Mouse (Mus musculus) brown adipose tissue, adult 24 weeks (tissue): ENCODE data around the gene Abce1. TPM values are rescaled to one million over a fixed set of nuclear protein-coding genes. Genes with fewer than 3 reads are reported as not detected.
"Not testable (repeated sequence)": the region's sequence is repeated elsewhere in the genome, so short reads cannot be mapped to it uniquely, and the experiment has no call there.

Source experiments
- H3K27ac ChIP-seq: fragments of 200-500 bp; replicated peaks from 2 replicates; pipeline ENCODE4 v1.5.1; 2012; ENCODE audit warnings: low read depth, mild to moderate bottlenecking, low read length
- H3K4me1 ChIP-seq: fragments of 200-500 bp; 2 replicates; pipeline ENCODE4 v1.6.1; 2012; ENCODE audit warnings: low read length, mixed read lengths; ENCODE audit not compliant: control insufficient read depth, insufficient read depth, insufficient read length
- H3K4me3 ChIP-seq: fragments of 200-500 bp; 2 replicates; pipeline ENCODE4 v1.5.1; 2012; ENCODE audit warnings: low read depth, mild to moderate bottlenecking, low read length, moderate library complexity; ENCODE audit not compliant: insufficient read depth
- polyA plus RNA-seq: library from polyadenylated mRNA; stranded (reverse); fragments of >200 nt; gene quantifications from 2 replicates; pipeline ENCODE4 v1.2.4, GENCODE M21; 2012; ENCODE audit not compliant: missing spikeins, insufficient read depth, insufficient read length

Abce1 gene
- polyA plus RNA-seq, result 49.3 and 50.6 TPM in 2 replicates

DNA sequence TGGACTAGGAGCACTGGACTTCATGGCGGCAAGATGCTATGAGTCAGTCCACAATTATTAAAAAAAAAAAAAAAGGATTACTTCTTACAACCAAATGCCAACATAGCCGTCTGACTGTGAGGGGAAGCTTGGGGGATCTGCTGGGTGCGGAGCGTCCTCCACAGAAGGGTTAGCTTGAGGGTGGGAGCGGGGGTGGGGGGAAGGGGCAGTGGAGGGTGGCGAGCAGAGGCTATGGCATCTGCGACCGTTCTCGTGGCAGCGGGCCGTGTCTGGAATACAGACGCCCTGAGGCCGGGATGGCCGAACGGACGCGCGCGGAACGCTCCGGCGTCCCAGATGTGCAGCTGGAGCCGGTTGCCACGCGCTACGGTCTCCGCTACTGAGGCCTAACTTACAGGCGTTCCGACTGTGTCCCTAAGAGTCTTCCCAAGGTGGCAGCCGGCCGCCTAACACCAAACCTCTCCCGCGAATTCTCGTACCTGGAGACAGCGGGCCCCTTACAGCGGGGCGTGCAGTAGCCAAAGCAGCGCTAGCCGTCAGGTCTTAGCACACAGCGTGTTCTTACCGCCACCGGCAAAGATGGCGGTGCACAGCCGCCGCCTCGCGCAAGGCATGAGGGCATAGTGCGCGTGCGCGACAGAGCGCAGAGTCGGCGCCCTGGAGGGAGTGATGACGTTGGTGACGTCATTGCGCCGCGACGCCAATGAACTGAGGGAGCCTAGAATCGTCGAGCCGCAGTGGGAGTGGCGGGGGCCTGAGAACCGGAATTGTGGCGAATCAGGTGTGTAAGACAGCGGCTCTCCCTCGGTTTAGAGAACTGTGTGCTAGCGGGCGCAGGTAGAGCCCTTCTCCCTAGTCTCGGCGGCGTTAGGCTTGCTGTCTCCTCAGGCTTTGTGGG is at the start of gene Abce1, which contains the start of gene Anapc10:
Gene Abce1 (minus strand): TSS at position 677 of the 898 bp plus-strand sequence.
Gene Anapc10 (plus strand): TSS at position 757 of the 898 bp plus-strand sequence.
- Histone ChIP-seq H3K4me3 (peak within 1 kb of the TSS; percentile 88), H3K4me1 (no peaks in the 10 kb centered on the region), H3K27ac (peak within 1 kb of the TSS; percentile 82)

DNA sequence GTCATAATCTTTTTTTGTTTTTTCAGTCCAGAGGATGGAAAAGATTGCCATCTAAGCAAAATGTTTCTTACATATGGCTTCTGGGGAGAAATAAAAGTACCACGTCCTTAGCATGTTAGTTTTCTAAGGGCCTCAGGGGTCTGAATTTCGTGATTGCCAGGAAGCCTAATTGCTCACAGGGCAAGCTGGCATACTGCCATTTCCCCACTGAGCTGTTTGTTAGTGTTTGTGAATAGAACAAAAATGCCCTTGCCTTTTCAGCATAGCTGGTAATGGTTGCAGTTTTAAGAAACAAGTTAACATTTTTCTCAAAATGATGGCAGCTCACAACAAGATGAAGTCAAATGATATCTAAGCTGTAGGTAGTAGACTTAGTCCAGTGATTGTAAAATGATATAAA is 38.8 kb upstream of the Abce1 start:
- Histone ChIP-seq H3K4me3 (no peak overlapping the region), H3K27ac (no peak overlapping the region), H3K4me1 (no peaks in the 10 kb centered on the region)

GRCm38 (mm10) chr8:79748591-79748990 is 37.1 kb upstream of the Abce1 start:
- no peak overlapping the region for H3K27ac ChIP-seq
- H3K4me1 ChIP-seq, result no peaks in the 10 kb centered on the region
- no peak overlapping the region for H3K4me3 ChIP-seq

DNA sequence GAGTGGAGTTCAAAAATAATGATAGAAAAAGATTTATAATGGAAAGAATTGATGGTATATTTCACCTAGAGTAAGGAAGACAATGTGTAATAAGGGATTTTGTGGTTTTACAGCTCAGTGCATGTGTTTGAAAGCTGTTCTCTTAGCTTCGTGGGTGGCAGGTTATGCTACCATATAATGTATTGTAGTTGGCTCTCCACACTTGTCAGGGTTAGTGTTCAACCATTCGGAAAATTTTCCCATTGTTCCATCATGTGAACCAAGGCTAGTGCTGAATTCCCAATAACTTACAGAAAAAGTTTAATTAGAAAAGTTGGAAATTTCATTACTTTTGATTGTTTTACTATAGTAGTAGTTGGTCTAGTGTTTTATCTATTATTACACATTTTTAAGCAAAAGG is 36.6 kb upstream of the Abce1 start:
- Histone ChIP-seq H3K27ac (no peak overlapping the region), H3K4me1 (no peaks in the 10 kb centered on the region), H3K4me3 (no peak overlapping the region)

- H3K4me3 ChIP-seq, result no peak overlapping the region
- no peaks in the 10 kb centered on the region for H3K4me1 ChIP-seq
- H3K27ac ChIP-seq, result no peak overlapping the region
Observed at GRCm38 (mm10) chr8:79734304-79734703, 22.8 kb upstream of the Abce1 start.

GRCm38 (mm10) chr8:79727900-79728299 is 16.4 kb upstream of the Abce1 start:
- Histone ChIP-seq H3K4me1 (no peaks in the 10 kb centered on the region), H3K27ac (no peak overlapping the region), H3K4me3 (no peak overlapping the region)

DNA sequence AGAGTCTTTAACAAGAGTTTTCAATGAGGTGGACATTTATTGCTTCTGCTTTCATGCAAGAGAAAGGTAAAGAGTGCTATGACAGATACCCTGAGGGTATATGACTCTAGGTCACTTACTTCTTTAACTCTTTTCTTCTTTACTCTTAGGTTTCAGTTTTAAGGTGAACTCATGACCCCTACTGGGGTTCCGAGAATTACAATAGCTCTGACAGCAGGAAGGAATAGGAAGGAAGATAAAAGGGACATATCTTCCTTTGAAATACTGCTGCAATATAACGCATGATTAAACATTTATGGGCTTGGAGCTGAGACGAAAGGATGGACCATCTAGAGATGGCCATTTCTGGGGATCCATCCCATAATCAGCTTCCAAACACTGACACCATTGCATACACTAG is 13.0 kb upstream of the Abce1 start:
- H3K4me3 ChIP-seq, result no peak overlapping the region
- H3K27ac ChIP-seq, result no peak overlapping the region
- H3K4me1 ChIP-seq, result no peaks in the 10 kb centered on the region

DNA sequence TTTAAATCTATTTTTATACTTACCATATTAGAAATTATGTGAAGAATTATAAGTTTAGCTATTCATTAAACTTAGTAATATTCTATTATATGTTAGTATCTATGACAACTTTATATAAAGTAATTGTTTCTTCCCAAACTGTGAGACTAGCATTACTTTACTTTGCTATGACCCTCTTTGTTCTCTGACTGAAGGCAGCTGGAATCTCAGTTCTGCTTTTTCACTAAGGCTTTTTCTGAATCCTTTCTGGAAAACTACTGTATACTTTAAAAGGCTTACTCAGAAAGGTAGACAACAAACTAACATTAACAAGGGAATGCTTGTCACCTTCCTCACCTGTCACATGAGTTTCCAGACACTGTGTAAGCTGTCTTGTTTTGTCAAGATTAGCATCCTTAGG is 11.8 kb upstream of the Abce1 start:
- Histone ChIP-seq H3K27ac (no peak overlapping the region), H3K4me3 (no peak overlapping the region), H3K4me1 (no peaks in the 10 kb centered on the region)

- Histone ChIP-seq H3K4me3 (no peak overlapping the region), H3K4me1 (no peaks in the 10 kb centered on the region), H3K27ac (no peak overlapping the region)
Observed at GRCm38 (mm10) chr8:79721537-79721936, 10.0 kb upstream of the Abce1 start.

DNA sequence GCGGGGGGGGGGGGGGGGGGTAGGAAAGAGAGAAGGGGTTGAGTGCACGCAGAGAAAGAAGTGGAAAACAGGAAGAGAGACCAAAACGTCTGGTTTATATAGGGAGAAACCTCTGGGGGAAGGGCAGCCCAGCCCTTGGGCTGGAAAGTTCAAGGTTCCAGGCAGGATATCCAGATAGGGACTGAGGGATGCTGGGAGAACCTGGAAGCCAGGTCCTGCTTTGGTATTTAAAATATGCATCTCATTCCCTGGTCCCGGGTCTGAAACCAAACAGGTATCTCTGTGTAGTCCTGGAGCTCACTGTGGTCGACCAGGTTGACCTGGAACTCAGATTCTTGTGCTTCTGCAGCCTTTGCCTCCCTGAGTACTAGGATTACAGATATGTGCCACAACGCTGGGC is 1.1 kb upstream of the Abce1 start:
- Histone ChIP-seq H3K4me1 (no peaks in the 10 kb centered on the region), H3K4me3 (no peak overlapping the region), H3K27ac (no peak overlapping the region)

DNA sequence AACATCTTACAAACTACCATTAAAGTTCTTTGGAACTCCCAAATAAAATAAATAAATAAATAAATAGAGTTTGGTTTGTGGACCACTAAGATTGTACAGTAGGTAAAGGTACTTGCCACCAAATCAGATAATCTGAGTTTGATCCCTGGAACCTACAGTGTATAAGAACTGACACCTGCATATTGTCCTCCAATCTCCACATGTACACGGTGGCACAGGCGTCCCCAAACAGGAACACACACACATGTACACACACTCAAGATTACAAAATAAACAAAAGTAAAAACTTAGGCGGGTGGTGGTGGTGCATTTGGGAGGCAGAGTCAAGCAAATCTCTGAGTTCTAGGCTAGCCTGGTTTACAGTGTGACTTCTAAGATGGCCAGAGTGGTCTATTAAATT is 4.9 kb downstream of the Abce1 start:
- H3K4me1 ChIP-seq, result no peaks in the 10 kb centered on the region

DNA sequence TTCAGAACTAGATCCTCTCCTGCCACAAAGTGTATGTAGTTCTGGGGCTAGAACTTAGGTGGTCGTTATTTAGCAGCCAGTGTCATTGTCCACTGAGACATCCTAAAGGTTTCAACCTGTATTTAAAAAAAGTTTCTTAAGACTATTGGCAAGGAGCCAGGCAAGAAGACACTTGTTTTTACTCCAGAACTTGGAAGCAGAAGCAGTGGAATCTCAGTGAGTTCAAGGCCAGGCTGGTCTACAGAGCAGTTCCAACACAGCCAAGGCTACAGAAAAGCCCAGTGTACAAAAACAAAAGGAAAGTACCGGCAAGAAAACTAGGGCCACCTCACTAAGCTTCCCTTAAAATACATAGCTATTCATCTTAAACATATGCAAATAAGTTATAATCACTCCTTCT is 19.0 kb downstream of the Abce1 start:
- Histone ChIP-seq H3K27ac (no peak overlapping the region), H3K4me1 (no peaks in the 10 kb centered on the region), H3K4me3 (no peak overlapping the region)

More for the DNA sequence above, 4.9 kb downstream of the Abce1 start:
- no peak overlapping the region for H3K4me3 ChIP-seq
- no peak overlapping the region for H3K27ac ChIP-seq

DNA sequence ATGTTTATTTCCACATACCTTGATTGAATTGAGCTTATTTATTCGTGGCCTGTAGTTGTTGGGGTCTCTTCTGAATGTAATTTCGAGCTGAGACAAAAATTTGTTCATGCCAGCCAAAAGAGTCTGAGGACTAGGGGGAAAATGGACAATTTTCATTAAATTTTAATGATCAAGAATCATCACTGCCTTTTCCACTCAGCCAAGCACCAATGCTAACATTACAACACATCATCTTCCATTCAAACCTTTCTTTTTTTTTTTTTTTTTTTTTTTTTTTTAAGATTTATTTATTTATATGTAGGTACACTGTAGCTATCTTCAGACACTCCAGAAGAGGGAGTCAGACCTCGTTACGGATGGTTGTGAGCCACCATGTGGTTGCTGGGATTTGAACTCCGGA is 25.6 kb downstream of the Abce1 start:
- not testable (repeated sequence) for H3K27ac ChIP-seq, H3K4me3 ChIP-seq, H3K4me1 ChIP-seq

- Histone ChIP-seq H3K27ac (no peak overlapping the region), H3K4me3 (peak overlapping the region; percentile 58), H3K4me1 (peaks cover 2% of the 10 kb centered on the region; the same call in 1 of the 2 replicates)
Observed at GRCm38 (mm10) chr8:79680965-79681364, 30.6 kb downstream of the Abce1 start.

GRCm38 (mm10) chr8:79680555-79680954 is 31.0 kb downstream of the Abce1 start:
- Histone ChIP-seq H3K27ac (no peak overlapping the region), H3K4me1 (peaks cover 2% of the 10 kb centered on the region; the same call in 1 of the 2 replicates), H3K4me3 (peak overlapping the region; percentile 58)

- H3K4me3 ChIP-seq, result peak overlapping the region; percentile 58
- not testable (repeated sequence) for H3K4me1 ChIP-seq, H3K27ac ChIP-seq
Observed at GRCm38 (mm10) chr8:79680083-79680482, 31.5 kb downstream of the Abce1 start.
